Mouse (Mus musculus) myocyte (in vitro differentiated cells): ENCODE measurements at regions not wholly inside any gene's neighbourhood (a gene's known extent, or its start where the extent isn't known, plus 50 kb on each side); places are given as distances from the start of the nearest gene placed in this dataset.

Experiments
- MAX ChIP-seq: IDR thresholded peaks from one replicate; pipeline ENCODE4 v1.6.1; 2011; ENCODE audit warnings: low read depth, mild to moderate bottlenecking, control low read depth
- MYOG ChIP-seq, 3 experiments: IDR thresholded peaks; one replicate each; pipeline ENCODE4 v1.6.1; 2011; ENCODE audit warnings: control low read depth in 2 of 3, low read depth in 2 of 3, mild to moderate bottlenecking in 2 of 3; ENCODE audit not compliant: insufficient read length in 2 of 3, control insufficient read depth in 1 of 3, insufficient read depth in 1 of 3
- POLR2A ChIP-seq: IDR thresholded peaks from one replicate; pipeline ENCODE4 v1.6.1; 2011; ENCODE audit warnings: low read depth, mild to moderate bottlenecking, control low read depth, moderate library complexity; ENCODE audit not compliant: insufficient read length

DNA sequence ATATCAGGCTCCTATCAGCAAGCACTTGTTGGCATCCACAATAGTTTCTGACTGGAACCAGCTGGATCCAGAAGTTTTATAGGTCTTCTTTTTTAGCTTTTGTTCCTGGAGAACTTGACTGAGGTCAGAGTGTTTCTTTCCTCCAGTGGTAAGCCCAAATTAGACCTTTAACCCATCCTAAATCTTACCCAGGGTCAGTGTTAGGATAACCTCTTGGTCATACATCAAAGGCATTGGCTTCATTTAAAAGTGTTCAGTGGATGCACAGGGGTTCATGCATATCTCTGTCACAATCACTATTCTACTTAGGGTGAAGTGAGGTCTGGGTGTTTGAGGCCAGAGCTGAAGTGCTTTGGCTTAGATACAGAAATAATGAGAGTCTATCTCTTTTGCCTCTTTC lies 206.9 kb upstream of the Tmtc4 start:
- TF ChIP-seq MAX (no peak), MYOG (IDR thresholded peaks at IDR 0.05; ENCODE audit: control insufficient read depth in 1 of 3, insufficient read depth in 1 of 3, insufficient read length in 2 of 3, low read depth in 2 of 3) (no peak), POLR2A (no peak)
